Mouse (Mus musculus): ENCODE data around the gene 9530068E07Rik. TPM values are rescaled to one million over a fixed set of nuclear protein-coding genes. Genes with fewer than 3 reads are reported as not detected.

9530068E07Rik gene
- polyA plus RNA-seq, 1 experiment from 2014 or later: 193 TPM

- H3K9me3 ChIP-seq: no peaks in the 10 kb centered on the region
- no peak overlapping the region for H3K4me3 ChIP-seq
- H3K4me1 ChIP-seq: no peaks in the 10 kb centered on the region
- ATAC-seq (ENCODE audit: insufficient number of reproducible peaks, insufficient read depth, low FRiP score, low TSS enrichment): no peak
- no peak overlapping the region for H3K27ac ChIP-seq
- no peaks in the 10 kb centered on the region for H3K36me3 ChIP-seq
- no peak overlapping the region for H3K9ac ChIP-seq
- H3K27me3 ChIP-seq: no peaks in the 10 kb centered on the region
- 79% methylated on average over 6 of the region's 6 CpGs for WGBS
- H3K4me2 ChIP-seq (replicated peaks): no peak overlapping the region
Measured at GRCm38 (mm10) chr11:52429440-52429839, 33.2 kb downstream of the 9530068E07Rik start.

GRCm38 (mm10) chr11:52431594-52431993, 35.4 kb downstream of the 9530068E07Rik start:
- 58% methylated on average over 5 of the region's 5 CpGs for WGBS

DNA sequence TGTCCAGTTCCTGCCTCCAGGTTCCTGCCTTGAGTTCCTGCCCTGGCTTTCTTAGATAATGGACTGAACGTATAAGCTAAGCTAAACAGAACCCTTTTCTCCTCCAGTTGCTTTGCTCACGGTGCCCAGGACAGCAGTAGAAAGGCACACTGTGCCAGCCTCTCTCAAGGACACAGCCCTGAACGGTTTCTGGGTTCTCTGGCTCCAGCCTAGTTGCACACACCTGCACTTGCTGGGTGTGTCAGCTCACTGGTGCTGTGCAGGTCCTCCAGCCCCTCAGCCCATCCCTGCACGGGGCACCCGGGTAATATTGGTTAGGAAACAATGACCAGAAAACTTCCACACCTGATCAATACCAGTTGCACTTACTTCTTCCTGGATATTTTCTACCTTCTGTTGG, 35.9 kb downstream of the 9530068E07Rik start:
- Histone ChIP-seq H3K27me3 (peaks cover 1% of the 10 kb centered on the region; the same call in 1 of the 2 replicates), H3K4me1 (peaks cover 5% of the 10 kb centered on the region; the same call in 1 of the 2 replicates)

More at GRCm38 (mm10) chr11:52431594-52431993, 35.4 kb downstream of the 9530068E07Rik start:
- H3K36me3 ChIP-seq: no peaks in the 10 kb centered on the region
- H3K4me1 ChIP-seq: no peaks in the 10 kb centered on the region
- no peaks in the 10 kb centered on the region for H3K9me3 ChIP-seq
- ATAC-seq (ENCODE audit: insufficient number of reproducible peaks, insufficient read depth, low FRiP score, low TSS enrichment): no peak
- H3K4me2 ChIP-seq (replicated peaks): no peak overlapping the region
- no peak overlapping the region for H3K9ac ChIP-seq
- no peak overlapping the region for H3K4me3 ChIP-seq
- no peak overlapping the region for H3K27ac ChIP-seq
- H3K27me3 ChIP-seq: no peaks in the 10 kb centered on the region

GRCm38 (mm10) chr11:52433076-52433796, 37.0 kb downstream of the 9530068E07Rik start:
- no peak overlapping the region for H3K27ac ChIP-seq
- H3K4me1 ChIP-seq: peaks cover 5% of the 10 kb centered on the region; the same call in 1 of the 2 replicates
- no peak overlapping the region for H3K4me3 ChIP-seq
- H3K9me3 ChIP-seq: no peaks in the 10 kb centered on the region
- no peak overlapping the region for H3K4me2 ChIP-seq (replicated peaks)
- no peak overlapping the region for H3K9ac ChIP-seq
- H3K27me3 ChIP-seq: peaks cover 5% of the 10 kb centered on the region; the same call in 1 of the 2 replicates
- no peaks in the 10 kb centered on the region for H3K36me3 ChIP-seq
- 74% methylated on average over 8 of the region's 8 CpGs for WGBS
- no peak for ATAC-seq (ENCODE audit: insufficient number of reproducible peaks, insufficient read depth, low FRiP score, low TSS enrichment)

More for the DNA sequence above, 35.9 kb downstream of the 9530068E07Rik start:
- no peak overlapping the region for H3K27ac ChIP-seq
- H3K9ac ChIP-seq: no peak overlapping the region
- no peak overlapping the region for H3K4me3 ChIP-seq
- ATAC-seq (ENCODE audit: insufficient number of reproducible peaks, insufficient read depth, low FRiP score, low TSS enrichment): no peak
- no peaks in the 10 kb centered on the region for H3K9me3 ChIP-seq
- H3K36me3 ChIP-seq: no peaks in the 10 kb centered on the region
- H3K4me2 ChIP-seq (replicated peaks): no peak overlapping the region
- WGBS: 88% methylated on average over 5 of the region's 5 CpGs

- 32% methylated on average over 2 of the region's 2 CpGs for WGBS
- no peaks in the 10 kb centered on the region for H3K9me3 ChIP-seq
- no peaks in the 10 kb centered on the region for H3K36me3 ChIP-seq
- peaks cover 5% of the 10 kb centered on the region; the same call in 1 of the 2 replicates for H3K27me3 ChIP-seq
- H3K9ac ChIP-seq: no peak overlapping the region
- H3K4me2 ChIP-seq (replicated peaks): no peak overlapping the region
- H3K27ac ChIP-seq: no peak overlapping the region
- ATAC-seq (ENCODE audit: insufficient number of reproducible peaks, insufficient read depth, low FRiP score, low TSS enrichment): no peak
- peaks cover 5% of the 10 kb centered on the region; the same call in 1 of the 2 replicates for H3K4me1 ChIP-seq
- no peak overlapping the region for H3K4me3 ChIP-seq
Measured at GRCm38 (mm10) chr11:52433797-52434195, 37.6 kb downstream of the 9530068E07Rik start.

DNA sequence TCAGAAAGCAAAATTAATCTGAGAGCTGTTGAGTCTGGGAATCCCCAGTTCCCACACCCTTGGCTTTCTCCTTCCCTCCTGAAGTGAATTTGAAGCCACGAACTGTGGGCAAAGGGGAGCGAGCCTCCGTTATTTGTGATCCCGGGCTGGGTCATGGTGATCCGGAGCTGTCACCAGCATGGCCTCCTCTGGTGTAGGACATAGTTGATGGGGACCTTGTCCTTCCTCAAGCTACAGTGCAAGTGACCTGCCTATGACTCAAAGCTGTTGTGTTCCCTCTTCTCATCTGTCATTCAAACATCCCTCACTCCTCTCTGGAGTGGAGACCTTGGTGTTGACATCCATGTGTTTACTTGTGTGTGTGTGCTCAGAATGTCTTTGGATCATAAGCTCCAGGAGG, 39.2 kb downstream of the 9530068E07Rik start:
- no peaks in the 10 kb centered on the region for H3K36me3 ChIP-seq
- H3K9me3 ChIP-seq: no peaks in the 10 kb centered on the region
- H3K4me3 ChIP-seq: no peak overlapping the region
- H3K4me2 ChIP-seq (replicated peaks): no peak overlapping the region
- peaks cover 5% of the 10 kb centered on the region; the same call in 1 of the 2 replicates for H3K4me1 ChIP-seq
- no peak for ATAC-seq (ENCODE audit: insufficient number of reproducible peaks, insufficient read depth, low FRiP score, low TSS enrichment)
- H3K9ac ChIP-seq: no peak overlapping the region
- H3K27ac ChIP-seq: no peak overlapping the region
- 93% methylated on average over 5 of the region's 5 CpGs for WGBS
- peaks cover 5% of the 10 kb centered on the region; the same call in 1 of the 2 replicates for H3K27me3 ChIP-seq

GRCm38 (mm10) chr11:52437123-52437522, 40.9 kb downstream of the 9530068E07Rik start:
- no peak for ATAC-seq (ENCODE audit: insufficient number of reproducible peaks, insufficient read depth, low FRiP score, low TSS enrichment)
- H3K36me3 ChIP-seq: no peaks in the 10 kb centered on the region
- H3K27me3 ChIP-seq: peaks cover 5% of the 10 kb centered on the region; the same call in 1 of the 2 replicates
- H3K9me3 ChIP-seq: no peaks in the 10 kb centered on the region
- H3K4me3 ChIP-seq: no peak overlapping the region
- peak overlapping the region; percentile 6; the same call in 1 of the 2 replicates for H3K4me2 ChIP-seq (replicated peaks)
- peaks cover 5% of the 10 kb centered on the region; the same call in 1 of the 2 replicates for H3K4me1 ChIP-seq
- no peak overlapping the region for H3K9ac ChIP-seq
- WGBS: 23% methylated on average over 10 of the region's 10 CpGs
- H3K27ac ChIP-seq: no peak overlapping the region

DNA sequence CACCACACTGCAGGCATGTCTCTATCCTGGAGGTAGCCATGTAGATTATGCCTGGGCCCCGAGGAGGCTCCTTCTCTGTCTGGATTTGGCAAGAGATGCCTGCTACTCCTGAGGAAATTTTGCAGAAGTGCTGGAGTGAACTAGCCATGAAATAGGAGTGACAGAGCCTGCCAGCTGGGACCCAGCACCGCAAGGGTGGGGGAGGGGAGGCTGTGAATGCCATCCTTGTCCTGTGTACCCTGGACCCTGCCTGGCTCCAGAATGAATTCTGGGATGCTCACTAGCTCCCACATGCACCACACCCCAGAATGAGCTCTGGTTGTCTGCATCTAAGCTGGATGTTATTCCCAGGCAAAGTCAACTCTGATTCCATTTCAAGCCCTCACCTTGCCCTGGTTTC, 44.9 kb downstream of the 9530068E07Rik start:
- Histone ChIP-seq H3K4me3 (no peak overlapping the region), H3K36me3 (no peaks in the 10 kb centered on the region), H3K9ac (no peak overlapping the region), H3K27me3 (peaks cover 5% of the 10 kb centered on the region; the same call in 1 of the 2 replicates), H3K4me2 (replicated peaks) (no peak overlapping the region), H3K4me1 (peaks cover 5% of the 10 kb centered on the region; the same call in 1 of the 2 replicates), H3K9me3 (no peaks in the 10 kb centered on the region), H3K27ac (no peak overlapping the region)
- no peak for ATAC-seq (ENCODE audit: insufficient number of reproducible peaks, insufficient read depth, low FRiP score, low TSS enrichment)
- 78% methylated on average over 2 of the region's 2 CpGs for WGBS

DNA sequence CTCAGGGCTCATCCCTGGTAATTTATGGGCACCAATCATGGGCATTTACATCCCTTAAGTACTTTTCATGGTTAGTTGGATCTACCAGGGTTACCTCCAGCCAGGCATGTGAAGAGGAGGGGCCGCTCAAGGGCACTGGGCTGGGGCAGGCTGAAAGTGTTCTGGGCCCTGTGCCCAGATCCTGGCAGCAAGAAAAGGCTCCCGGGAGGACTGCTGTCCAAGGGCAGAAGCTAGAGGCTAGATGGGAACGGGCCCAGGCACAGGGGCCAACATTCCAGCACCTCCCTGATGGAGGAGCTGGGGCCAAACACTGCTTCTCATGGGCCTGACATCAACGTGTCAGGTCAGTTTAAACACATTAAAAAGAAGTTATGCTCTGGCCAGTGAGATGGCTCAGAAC, 51.0 kb downstream of the 9530068E07Rik start:
- ATAC-seq (ENCODE audit: insufficient number of reproducible peaks, insufficient read depth, low FRiP score, low TSS enrichment): no peak
- no peaks in the 10 kb centered on the region for H3K9me3 ChIP-seq

DNA sequence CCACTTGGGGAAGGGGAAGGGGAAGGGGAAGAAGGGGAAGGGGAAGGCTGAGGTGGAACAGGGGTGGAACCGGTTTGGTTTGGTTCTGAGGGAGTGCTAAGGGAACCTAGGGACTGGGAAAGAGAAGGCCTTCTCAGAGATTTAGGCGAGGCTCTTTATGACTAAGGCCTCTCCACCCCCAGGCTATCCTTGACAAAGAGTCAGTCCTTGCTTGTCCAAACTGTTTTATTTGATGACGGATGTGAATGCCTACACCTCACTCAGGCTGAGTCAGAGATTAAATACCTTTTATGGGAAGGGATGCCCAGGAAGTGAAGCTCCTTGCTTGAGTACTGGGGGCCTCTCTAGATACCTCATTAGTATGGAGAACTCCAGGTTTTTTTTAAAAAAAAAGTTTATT, 52.8 kb downstream of the 9530068E07Rik start:
- no peaks in the 10 kb centered on the region for H3K36me3 ChIP-seq
- H3K9me3 ChIP-seq: no peaks in the 10 kb centered on the region
- H3K9ac ChIP-seq: no peak overlapping the region
- no peaks in the 10 kb centered on the region for H3K27me3 ChIP-seq
- 36% methylated on average over 3 of the region's 3 CpGs for whole genome bisulfite sequencing
- no peaks in the 10 kb centered on the region for H3K4me1 ChIP-seq
- no peak overlapping the region for H3K4me2 ChIP-seq (replicated peaks)
- H3K27ac ChIP-seq: no peak overlapping the region
- no peak overlapping the region for H3K4me3 ChIP-seq
- ATAC-seq (ENCODE audit: insufficient number of reproducible peaks, insufficient read depth, low FRiP score, low TSS enrichment): no peak

More for the DNA sequence above, 51.0 kb downstream of the 9530068E07Rik start:
- no peaks in the 10 kb centered on the region for H3K36me3 ChIP-seq
- no peak overlapping the region for H3K4me2 ChIP-seq (replicated peaks)
- H3K27ac ChIP-seq: no peak overlapping the region
- no peak overlapping the region for H3K9ac ChIP-seq
- H3K27me3 ChIP-seq: no peaks in the 10 kb centered on the region
- H3K4me3 ChIP-seq: no peak overlapping the region
- no peaks in the 10 kb centered on the region for H3K4me1 ChIP-seq
- 65% methylated on average over 4 of the region's 4 CpGs for WGBS

GRCm38 (mm10) chr11:52458281-52458680, 62.1 kb downstream of the 9530068E07Rik start:
- H3K4me3 ChIP-seq: no peak overlapping the region
- WGBS: 89% methylated on average over 5 of the region's 5 CpGs
- H3K27ac ChIP-seq: no peak overlapping the region
- H3K27me3 ChIP-seq: no peaks in the 10 kb centered on the region
- H3K9ac ChIP-seq: no peak overlapping the region
- no peak overlapping the region for H3K4me2 ChIP-seq (replicated peaks)
- no peaks in the 10 kb centered on the region for H3K36me3 ChIP-seq
- ATAC-seq (ENCODE audit: insufficient number of reproducible peaks, insufficient read depth, low FRiP score, low TSS enrichment): no peak
- H3K9me3 ChIP-seq: no peaks in the 10 kb centered on the region
- H3K4me1 ChIP-seq: no peaks in the 10 kb centered on the region
